In genomic region chr13:78209611-78210028, GRCm38 (mm10) we compare ENCODE assay signal across 9 mouse cellular contexts. TPM values are rescaled to one million over a fixed set of nuclear protein-coding genes. Genes with fewer than 3 reads are reported as not detected.
DNase-seq lines count a peak whose midpoint lies in the region; ATAC-seq and TF ChIP-seq lines count a peak whose summit lies in the region.
"Had no signal": no experiment of that assay in that cellular context is flagged by ENCODE, and none has a peak within 500 bp of the region (broad histone marks: within the 10 kb centered on the region; RNA-seq: fewer than 3 reads in every experiment).

No protein-coding gene starts in this region.

- peak overlapping the region; percentile 58 for H3K4me3 ChIP-seq in heart, embryonic 10.5 days
- H3K4me3 ChIP-seq in MEL (ENCODE audit: control insufficient read depth in 1 of 2, insufficient read depth in 1 of 2, low read depth in 2 of 2, low read length in 2 of 2): peak overlapping the region; percentile 35 to 60
- H3K4me3 ChIP-seq in forebrain, embryonic 13.5 days: peak overlapping the region; percentile 41
- peak overlapping the region; percentile 14; the same call in 1 of the 2 replicates for H3K4me3 ChIP-seq in liver, embryonic 13.5 days (replicated peaks)
- H3K4me3 ChIP-seq in lung, adult 2 months (replicated peaks; ENCODE audit: extremely low read depth, low read depth, low read length): no peak overlapping the region

- TF ChIP-seq POLR2A in MEL (IDR thresholded peaks at IDR 0.05; ENCODE audit: control insufficient read depth in 1 of 2, insufficient read depth in 1 of 2, low read depth in 1 of 2, low read length in 2 of 2, poor library complexity in 1 of 2): no peak
- no peak for TF ChIP-seq POLR2A in lung, adult 2 months (IDR thresholded peaks at IDR 0.05; ENCODE audit: borderline replicate concordance, extremely low read depth, low read depth, low read length)

- peaks cover 21% of the 10 kb centered on the region for H3K4me1 ChIP-seq in heart, embryonic 10.5 days
- H3K4me1 ChIP-seq in MEL (ENCODE audit: control insufficient read depth in 1 of 2, insufficient read depth in 2 of 2, low read length in 2 of 2): peaks cover 0 to 5% of the 10 kb centered on the region in 2 experiments; a peak in 3 of 4 replicates
- peaks cover 82% of the 10 kb centered on the region for H3K4me1 ChIP-seq in forebrain, embryonic 13.5 days
- H3K4me1 ChIP-seq in liver, embryonic 13.5 days (replicated peaks): no peaks in the 10 kb centered on the region
- H3K4me1 ChIP-seq in lung, adult 2 months (ENCODE audit: control insufficient read depth, insufficient read depth, low read length): peaks cover 3% of the 10 kb centered on the region

- no peaks in the 10 kb centered on the region for H3K9me3 ChIP-seq in heart, embryonic 10.5 days
- no peaks in the 10 kb centered on the region for H3K9me3 ChIP-seq in MEL (replicated peaks; ENCODE audit: insufficient read depth, low read length)
- H3K9me3 ChIP-seq in forebrain, embryonic 13.5 days (replicated peaks): no peaks in the 10 kb centered on the region
- H3K9me3 ChIP-seq in liver, embryonic 13.5 days (replicated peaks): no peaks in the 10 kb centered on the region

- WGBS in heart, embryonic 10.5 days: under 1% methylated on average over 12 of the region's 12 CpGs
- 3% methylated on average over 12 of the region's 12 CpGs for WGBS in forebrain, embryonic 13.5 days
- WGBS in liver, embryonic 13.5 days (ENCODE audit: insufficient replicate concordance): under 1% methylated on average over 12 of the region's 12 CpGs
- 10% methylated on average over 12 of the region's 12 CpGs for WGBS in lung, adult 2 months

- no peaks in the 10 kb centered on the region; the same call in 1 of the 2 replicates for H3K79me2 ChIP-seq in MEL (ENCODE audit: control insufficient read depth, insufficient read depth, low read length, poor library complexity)

- 0 out of 2 replicates have a peak overlapping the region, but pooled peaks have one; percentile 23 for H3K27ac ChIP-seq in heart, embryonic 10.5 days
- peak overlapping the region; percentile 3; the same call in 1 of the 2 replicates for H3K27ac ChIP-seq in MEL (ENCODE audit: control insufficient read depth, low read depth, low read length)
- peak overlapping the region; percentile 92 for H3K27ac ChIP-seq in forebrain, embryonic 13.5 days
- no peak overlapping the region for H3K27ac ChIP-seq in liver, embryonic 13.5 days

- H3K36me3 ChIP-seq in heart, embryonic 10.5 days: no peaks in the 10 kb centered on the region
- H3K36me3 ChIP-seq in MEL (ENCODE audit: control insufficient read depth in 1 of 2, insufficient read depth in 2 of 2, low read length in 2 of 2): peaks cover 0 to 14% of the 10 kb centered on the region in 2 experiments; a peak in 2 of 4 replicates
- H3K36me3 ChIP-seq in forebrain, embryonic 13.5 days (ENCODE audit: poor library complexity, severe bottlenecking): no peaks in the 10 kb centered on the region
- no peaks in the 10 kb centered on the region for H3K36me3 ChIP-seq in liver, embryonic 13.5 days

- no peak for DNase-seq in heart, embryonic 10.5 days (ENCODE audit: low spot score)
- DNase-seq in heart, adult 9 months (ENCODE audit: low spot score in 2 of 2): no peak
- no peak for DNase-seq in MEL (ENCODE audit: low read depth, low spot score)
- no peak for DNase-seq in liver, embryonic 13.5 days
- DNase-seq in testis, postnatal 10 days (ENCODE audit: low spot score): no peak
- DNase-seq in testis, postnatal 14 days (ENCODE audit: low spot score): no peak
- no peak for DNase-seq in lung, adult 2 months

- ATAC-seq in forebrain, embryonic 13.5 days: peak; percentile 9
- ATAC-seq in liver, embryonic 13.5 days (ENCODE audit: low read depth): no peak

- no peak for TF ChIP-seq EP300 in MEL (IDR thresholded peaks at IDR 0.05; ENCODE audit: low read depth in 1 of 2, low read length in 2 of 2)

- no peak for TF ChIP-seq CTCF in MEL (IDR thresholded peaks at IDR 0.05 in 2 of 3, conservative IDR thresholded peaks at IDR 0.05 in 1 of 3; ENCODE audit: control insufficient read depth in 1 of 3, insufficient read depth in 1 of 3, low read depth in 2 of 3, low read length in 3 of 3, poor library complexity in 1 of 3, severe bottlenecking in 1 of 3)
- TF ChIP-seq CTCF in lung, adult 2 months (IDR thresholded peaks at IDR 0.05; ENCODE audit: insufficient read depth, low read length): no peak

- no peak for TF ChIP-seq RAD21 in MEL (IDR thresholded peaks at IDR 0.05; ENCODE audit: low read depth, low read length)

- peak overlapping the region; percentile 34 for H3K9ac ChIP-seq in MEL (ENCODE audit: control insufficient read depth, low read depth, low read length, poor library complexity, severe bottlenecking)
- peak overlapping the region; percentile 79 for H3K9ac ChIP-seq in forebrain, embryonic 13.5 days
- H3K9ac ChIP-seq in liver, embryonic 13.5 days: no peak overlapping the region

- H3K27me3 ChIP-seq in heart, embryonic 10.5 days (ENCODE audit: insufficient read depth, poor library complexity, severe bottlenecking): peaks cover 85% of the 10 kb centered on the region
- no peaks in the 10 kb centered on the region for H3K27me3 ChIP-seq in MEL (ENCODE audit: control insufficient read depth in 1 of 2, insufficient read depth in 2 of 2, low read length in 2 of 2)
- peaks cover 62% of the 10 kb centered on the region for H3K27me3 ChIP-seq in forebrain, embryonic 13.5 days
- peaks cover 89% of the 10 kb centered on the region for H3K27me3 ChIP-seq in liver, embryonic 13.5 days

- peak overlapping the region; percentile 79 for H3K4me2 ChIP-seq in forebrain, embryonic 13.5 days
- peak overlapping the region; percentile 35 for H3K4me2 ChIP-seq in liver, embryonic 13.5 days

TF ChIP-seq in MEL, 35 proteins besides CTCF, POLR2A, EP300 and RAD21:
- TF ChIP-seq ETS1 (IDR thresholded peaks at IDR 0.05; ENCODE audit: low read depth, low read length): peak; percentile 39; the same call in 1 of the 2 replicates
- TF ChIP-seq ZMIZ1 (IDR thresholded peaks at IDR 0.05; ENCODE audit: low read depth, low read length): no peak
- TF ChIP-seq TAL1 (IDR thresholded peaks at IDR 0.05; ENCODE audit: low read length): no peak
- no peak for TF ChIP-seq UBTF (IDR thresholded peaks at IDR 0.05; ENCODE audit: borderline replicate concordance, insufficient read depth, low read depth, low read length)
- TF ChIP-seq POLR2AphosphoS2 (IDR thresholded peaks at IDR 0.05; ENCODE audit: low read length): no peak
- no peak for TF ChIP-seq MAX (IDR thresholded peaks at IDR 0.05; ENCODE audit: low read length)
- TF ChIP-seq GATA1 (IDR thresholded peaks at IDR 0.05; ENCODE audit: low read depth, low read length): no peak
- TF ChIP-seq ZC3H11A (IDR thresholded peaks at IDR 0.05; ENCODE audit: low read depth, low read length): no peak
- no peak for TF ChIP-seq JUND (IDR thresholded peaks at IDR 0.05; ENCODE audit: low read depth, low read length)
- no peak for TF ChIP-seq MAFK (IDR thresholded peaks at IDR 0.05; ENCODE audit: borderline replicate concordance, low read depth, low read length)
- no peak for TF ChIP-seq POLR2AphosphoS5 (IDR thresholded peaks at IDR 0.05; ENCODE audit: borderline replicate concordance, low read depth, low read length)
- no peak for TF ChIP-seq ZKSCAN1 (IDR thresholded peaks at IDR 0.05; ENCODE audit: low read depth, low read length)
- no peak for TF ChIP-seq GABPA (IDR thresholded peaks at IDR 0.05; ENCODE audit: low read depth, low read length)
- TF ChIP-seq MAZ (IDR thresholded peaks at IDR 0.05; ENCODE audit: low read depth, low read length): no peak
- no peak for TF ChIP-seq CHD1 (IDR thresholded peaks at IDR 0.05; ENCODE audit: low read depth, low read length)
- no peak for TF ChIP-seq MEF2A (IDR thresholded peaks at IDR 0.05; ENCODE audit: extremely low read depth, insufficient replicate concordance, low read depth, low read length, poor library complexity, severe bottlenecking)
- TF ChIP-seq USF1 (IDR thresholded peaks at IDR 0.05; ENCODE audit: low read depth, low read length): no peak
- 0 out of 2 replicates have a peak, but pooled peaks have one; percentile 5 for TF ChIP-seq TCF12 (IDR thresholded peaks at IDR 0.05; ENCODE audit: low read depth, low read length)

RNA-seq across cellular contexts. Expression of gene Nr2f1, which starts 10.1 kb away (rescaled TPM):
- 6.0 and 13.8 TPM in 2 replicates for polyA plus RNA-seq in heart, embryonic 10.5 days (2016; fragmentation: Nextera tagmentation; extraction: Ambion mirVana)
- 9.9 and 11.3 TPM in 2 replicates for total RNA-seq in MEL (2012; rRNA removed)
- polyA plus RNA-seq in MEL (2012; ENCODE audit: insufficient read depth in 1 of 2, insufficient read length in 2 of 2, low read depth in 1 of 2, low replicate concordance in 2 of 2, missing spikeins in 1 of 2): 10 to 100 TPM in 1 of 2 experiments, not detected in 1; 27.1 TPM
- 94.7 and 112 TPM in 2 replicates for polyA plus RNA-seq in forebrain, embryonic 13.5 days (2015; fragmentation: Nextera tagmentation; extraction: Ambion mirVana)
- 0.48 and 0.68 TPM in 2 replicates for polyA plus RNA-seq in liver, embryonic 13.5 days (2015; fragmentation: Nextera tagmentation; extraction: Ambion mirVana)
- polyA plus RNA-seq in lung, adult 2 months (2012; rRNA removed): 26.7 and 30.7 TPM in 2 replicates
- total RNA-seq: hematopoietic stem cell, adult 5-6 weeks had no signal
